Mouse (Mus musculus): ENCODE results near the gene Olfr871. TPM values are rescaled to one million over a fixed set of nuclear protein-coding genes. Genes with fewer than 3 reads are reported as not detected.

Gene Olfr871
- not detected for total RNA-seq (2023)

DNA sequence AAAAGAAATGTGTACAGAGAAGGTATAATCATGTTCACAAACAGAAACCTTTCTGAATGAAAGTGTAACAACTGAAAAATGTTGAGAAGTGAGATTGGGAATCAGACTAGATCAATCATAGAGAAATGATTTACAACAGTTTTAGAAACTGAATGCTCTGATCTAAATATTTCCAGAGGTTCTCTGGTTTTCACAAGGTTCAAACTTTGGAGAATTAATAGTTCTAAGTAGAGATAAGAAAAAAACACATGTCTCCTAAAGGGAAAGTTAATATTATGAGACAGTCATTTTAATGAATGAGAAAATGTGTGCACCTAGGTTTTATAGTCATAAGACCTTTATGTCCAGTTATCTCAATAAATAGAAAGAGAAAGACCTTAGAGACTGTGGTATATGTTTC, at the start of gene Olfr871:
TSS of gene Olfr871 (plus strand) at position 301 of the 400 bp plus-strand sequence.

DNA sequence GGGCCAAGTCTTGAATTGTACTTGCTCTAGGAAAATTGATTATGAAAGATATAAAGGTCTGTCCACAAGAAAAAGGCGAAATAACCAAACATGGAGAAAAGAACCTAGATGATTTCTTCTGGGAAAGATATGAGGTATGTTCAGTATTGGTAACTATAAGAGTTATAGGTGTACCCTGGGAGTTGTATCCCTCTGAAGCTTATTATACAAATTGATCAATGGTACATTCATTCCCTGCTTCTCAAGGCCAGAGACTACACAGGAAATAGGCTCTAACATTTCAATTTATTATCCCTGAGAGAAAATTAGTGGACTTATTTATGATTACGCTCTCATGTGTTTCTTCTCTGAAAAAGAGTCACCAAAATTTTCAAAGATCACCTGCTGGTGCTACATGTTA, 38.0 kb upstream of the Olfr871 start, which contains the start of gene Olfr870:
TSS of gene Olfr870 (minus strand) at position 101 of the 400 bp plus-strand sequence.

DNA sequence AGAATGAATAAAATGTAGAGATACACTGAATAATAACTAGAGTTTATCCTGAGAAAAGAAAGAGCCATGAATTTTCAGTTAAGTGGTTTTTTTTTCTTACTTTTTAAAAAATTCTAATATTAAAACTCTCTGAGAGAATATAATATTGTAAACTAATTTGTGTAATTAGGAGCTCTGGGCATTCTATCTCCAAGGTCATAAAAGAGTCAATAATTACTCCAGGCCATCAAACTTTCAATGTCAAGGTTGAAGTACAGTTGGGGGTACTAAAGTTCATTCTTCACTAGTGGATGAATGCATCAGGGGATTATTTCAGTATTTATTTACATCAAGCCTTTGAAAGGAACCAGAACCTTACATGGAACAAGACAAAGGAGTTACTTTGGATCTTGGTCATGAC, 24.8 kb downstream of the Olfr871 start, which contains the start of gene Olfr872:
TSS of gene Olfr872 (plus strand) at position 301 of the 400 bp plus-strand sequence.

Other genes with a start within 250 kb of the Olfr871 start
- gene Olfr866, start 184.2 kb upstream of the Olfr871 start, total RNA-seq (2023), result not detected
- gene Olfr867, start 154.6 kb upstream of the Olfr871 start, total RNA-seq (2023), result not detected
- gene Olfr868, start 113.6 kb upstream of the Olfr871 start, total RNA-seq (2023), result not detected
- not detected for gene Olfr869, start 83.2 kb upstream of the Olfr871 start, total RNA-seq (2023)
- gene Olfr870, start 38.1 kb upstream of the Olfr871 start, total RNA-seq (2023), result not detected
- gene Olfr872, start 24.9 kb downstream of the Olfr871 start, total RNA-seq (2023), result not detected
- not detected for gene Olfr39, start 70.1 kb downstream of the Olfr871 start, total RNA-seq (2023)
- gene Olfr873, start 86.3 kb downstream of the Olfr871 start, total RNA-seq (2023), result not detected
- not detected for gene Olfr18, start 123.9 kb downstream of the Olfr871 start, total RNA-seq (2023)
- gene Zfp560, start 173.0 kb downstream of the Olfr871 start, total RNA-seq (2023), result 1 to 10 TPM; 1.6 to 3.3 TPM
- gene Zfp26, start 248.0 kb downstream of the Olfr871 start, total RNA-seq (2023), result 10 to 100 TPM; 20.3 to 22.4 TPM